Mouse (Mus musculus) myocyte (in vitro differentiated cells): ENCODE measurements at regions not wholly inside any gene's neighbourhood (a gene's known extent, or its start where the extent isn't known, plus 50 kb on each side); places are given as distances from the start of the nearest gene placed in this dataset.

Experiments
- MYOD1 ChIP-seq, 3 experiments: IDR thresholded peaks; one replicate each; pipeline ENCODE4 v1.6.1; 2011; ENCODE audit warnings: control low read depth in 2 of 3, low read depth in 2 of 3, mild to moderate bottlenecking in 2 of 3, moderate library complexity in 1 of 3; ENCODE audit not compliant: insufficient read length in 2 of 3, control insufficient read depth in 1 of 3
- POLR2A ChIP-seq: IDR thresholded peaks from one replicate; pipeline ENCODE4 v1.6.1; 2011; ENCODE audit warnings: low read depth, mild to moderate bottlenecking, control low read depth, moderate library complexity; ENCODE audit not compliant: insufficient read length
- POLR2AphosphoS2 ChIP-seq: IDR thresholded peaks from one replicate; pipeline ENCODE4 v1.6.1; 2011; ENCODE audit warnings: low read depth, control low read depth; ENCODE audit not compliant: insufficient read length
- TCF12 ChIP-seq: IDR thresholded peaks from one replicate; pipeline ENCODE4 v1.6.1; 2011; ENCODE audit warnings: mild to moderate bottlenecking, control low read depth; ENCODE audit not compliant: poor library complexity, insufficient read depth, severe bottlenecking
- USF1 ChIP-seq: IDR thresholded peaks from one replicate; pipeline ENCODE4 v1.6.1; 2011; ENCODE audit warnings: low read depth, mild to moderate bottlenecking, control low read depth, moderate library complexity

DNA sequence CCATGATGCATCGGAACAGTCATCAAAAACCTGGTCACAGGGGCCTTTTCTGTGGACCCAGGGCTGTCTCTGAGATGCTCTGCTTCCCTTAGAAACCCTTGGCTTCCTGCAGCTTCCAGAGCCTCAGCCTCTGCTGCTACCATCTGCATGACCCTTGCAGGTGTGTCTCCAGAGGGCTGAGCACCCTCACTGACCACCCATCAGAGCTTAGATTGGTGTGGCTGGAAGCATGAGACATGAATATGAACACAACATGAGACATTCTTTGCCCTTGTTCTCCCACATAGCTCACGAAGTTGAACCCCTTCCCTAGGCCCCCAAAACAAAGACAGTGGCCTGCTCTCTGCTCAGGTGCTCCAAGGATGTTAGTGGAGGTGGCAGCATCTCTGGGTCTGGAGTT is 90.1 kb downstream of the Dll1 start:
- TF ChIP-seq POLR2A (no peak), TCF12 (no peak), MYOD1 (IDR thresholded peaks at IDR 0.05; ENCODE audit: control insufficient read depth in 1 of 3, insufficient read length in 2 of 3, low read depth in 2 of 3) (no peak), POLR2AphosphoS2 (no peak), USF1 (no peak)
